Mouse (Mus musculus) heart, embryonic 11.5 days (tissue): ENCODE results near the gene Vmn2r49. TPM values are rescaled to one million over a fixed set of nuclear protein-coding genes. Genes with fewer than 3 reads are reported as not detected.
"Not testable (repeated sequence)": the region's sequence is repeated elsewhere in the genome, so short reads cannot be mapped to it uniquely, and the experiment has no call there.

ENCODE experiments used
- ATAC-seq: fragments of 200-750 bp; cut with Nextera tagmentation; replicated peaks from 2 replicates; pipeline ENCODE4 v1.8.0; 2017; ENCODE audit warnings: moderate library complexity; ENCODE audit not compliant: insufficient number of reproducible peaks, low FRiP score, low TSS enrichment
- H3K27ac ChIP-seq: fragments of 300-500 bp; sonication (generic); 2 replicates; pipeline ENCODE4 v1.5.1; 2014; ENCODE audit warnings: mild to moderate bottlenecking, low read depth, low read length
- H3K27me3 ChIP-seq: fragments of 300-500 bp; sonication (generic); 2 replicates; pipeline ENCODE4 v1.6.1; 2014; ENCODE audit warnings: mild to moderate bottlenecking, low read length, mixed read lengths; ENCODE audit not compliant: control insufficient read depth, insufficient read depth
- H3K36me3 ChIP-seq: fragments of 300-500 bp; sonication (generic); 2 replicates; pipeline ENCODE4 v1.6.1; 2014; ENCODE audit warnings: mild to moderate bottlenecking, low read length, moderate library complexity, mixed read lengths; ENCODE audit not compliant: control insufficient read depth, insufficient read depth
- H3K4me1 ChIP-seq: fragments of 300-500 bp; sonication (generic); 2 replicates; pipeline ENCODE4 v1.6.1; 2014; ENCODE audit warnings: low read length; ENCODE audit not compliant: control insufficient read depth, insufficient read depth
- H3K4me2 ChIP-seq: fragments of 300-500 bp; sonication (generic); 2 replicates; pipeline ENCODE4 v1.6.1; 2014; ENCODE audit warnings: mild to moderate bottlenecking, moderate library complexity
- H3K4me3 ChIP-seq: fragments of 300-500 bp; sonication (generic); 2 replicates; pipeline ENCODE4 v1.5.1; 2014; ENCODE audit warnings: low read depth, low read length
- H3K9ac ChIP-seq: fragments of 300-500 bp; sonication (generic); 2 replicates; pipeline ENCODE4 v1.6.1; 2014; ENCODE audit warnings: mild to moderate bottlenecking, low read depth, low read length, moderate library complexity
- H3K9me3 ChIP-seq: fragments of 300-500 bp; sonication (generic); replicated peaks from 2 replicates; pipeline ENCODE4 v1.6.1; 2016; ENCODE audit warnings: low read length; ENCODE audit not compliant: control insufficient read depth
- WGBS: fragments of 180-500 bp; shearing (Covaris S2); extraction: QIAGEN DNeasy Blood & Tissue Kit; methylation state at CpG from one replicate; pipeline ENCODE4 v1.1.7; 2014; ENCODE audit not compliant: insufficient replicate concordance; 5-methylcytosine and 5-hydroxymethylcytosine counted together
- polyA plus RNA-seq: library from polyadenylated mRNA; unstranded; fragments of >200 nt; fragmentation: Nextera tagmentation; extraction: Ambion mirVana; gene quantifications from 2 replicates; pipeline ENCODE4 v1.2.1, GENCODE M21; 2014

Vmn2r49 gene
- not detected in 2 replicates for polyA plus RNA-seq

GRCm38 (mm10) chr7:9992157-9992556 is at the start of gene Vmn2r49:
TSS of gene Vmn2r49 (minus strand) at chr7:9992257.
- not testable (repeated sequence) for H3K36me3 ChIP-seq, H3K4me2 ChIP-seq, H3K4me1 ChIP-seq, ATAC-seq, H3K4me3 ChIP-seq, H3K9me3 ChIP-seq, H3K9ac ChIP-seq, H3K27me3 ChIP-seq, H3K27ac ChIP-seq
- WGBS = no CpG with 5 or more reads among the region's 2 CpGs

- not testable (repeated sequence) for H3K4me3 ChIP-seq, H3K27me3 ChIP-seq, H3K9ac ChIP-seq, H3K4me2 ChIP-seq, H3K4me1 ChIP-seq, H3K36me3 ChIP-seq, H3K9me3 ChIP-seq, ATAC-seq, H3K27ac ChIP-seq
- 82% methylated on average over 2 of the region's 2 CpGs for WGBS
Measured at GRCm38 (mm10) chr7:9953485-9953884, 38.6 kb downstream of the Vmn2r49 start, which contains the start of gene Vmn2r48. TSS of gene Vmn2r48 (minus strand) at chr7:9953585.

Other genes with a start within 250 kb of the Vmn2r49 start
- not detected in 2 replicates for gene Vmn2r46, start 221.7 kb downstream of the Vmn2r49 start, polyA plus RNA-seq
- not detected in 2 replicates for gene Vmn2r47, start 150.9 kb downstream of the Vmn2r49 start, polyA plus RNA-seq
- gene Vmn2r48, start 38.7 kb downstream of the Vmn2r49 start, polyA plus RNA-seq = not detected in 2 replicates
- gene Vmn2r50, start 61.0 kb upstream of the Vmn2r49 start, polyA plus RNA-seq = not detected in 2 replicates
- gene Vmn2r51, start 113.5 kb upstream of the Vmn2r49 start, polyA plus RNA-seq = not detected in 2 replicates
- not detected in 2 replicates for gene Vmn2r52, start 184.3 kb upstream of the Vmn2r49 start, polyA plus RNA-seq